Mouse (Mus musculus) liver, adult (tissue): Measurements from ENCODE around the gene Carnmt1.

ENCODE experiments used
- GATA4 ChIP-seq: IDR thresholded peaks from 2 replicates; pipeline ENCODE4 v1.6.1; 2014; ENCODE audit warnings: mild to moderate bottlenecking, low read length; ENCODE audit not compliant: insufficient replicate concordance

Gene Carnmt1

DNA sequence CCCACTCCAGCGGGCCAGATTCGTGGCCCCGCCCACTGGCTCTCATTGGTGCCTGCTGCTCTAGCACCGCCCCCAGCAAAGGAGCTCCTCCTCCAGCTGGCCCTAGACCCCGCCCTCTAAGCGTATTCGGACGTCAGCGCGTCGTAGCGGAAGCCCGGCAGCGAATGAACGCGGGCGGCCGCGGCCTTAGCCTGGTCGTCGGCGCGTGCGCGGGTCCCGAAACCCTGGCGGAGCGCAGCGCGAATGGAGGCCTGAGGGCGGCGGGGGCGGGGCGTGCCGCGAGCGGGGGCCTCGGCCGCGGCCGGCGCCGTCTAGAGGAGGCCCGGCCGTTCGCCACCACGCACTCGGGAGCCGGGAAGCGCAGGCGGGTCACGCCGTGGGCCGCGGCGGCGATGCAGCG, at the start of gene Carnmt1:
Carnmt1 (plus strand) TSS at position 157 of the 400 bp plus-strand sequence.
- TF ChIP-seq GATA4: no peak

DNA sequence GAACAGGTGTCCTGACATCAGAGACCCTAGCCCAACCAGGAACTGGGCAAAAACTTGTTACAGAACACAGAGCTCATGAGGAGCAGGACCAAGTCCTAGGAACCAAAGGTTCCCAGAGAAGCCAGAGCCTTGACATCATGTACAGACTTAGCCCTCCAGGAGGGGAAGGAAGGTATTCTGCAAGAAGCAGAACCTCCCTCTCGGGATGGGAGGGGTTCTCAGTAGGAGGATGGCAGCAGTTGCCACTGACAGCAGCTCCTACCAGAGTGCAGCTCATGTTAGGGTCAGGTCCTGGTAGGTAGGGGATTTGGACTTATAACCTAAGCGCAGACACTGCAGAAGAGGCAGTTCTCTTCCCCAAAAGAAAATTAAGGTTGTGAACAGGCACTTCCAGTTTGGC, 46.7 kb upstream of the Carnmt1 start:
- TF ChIP-seq GATA4: no peak

DNA sequence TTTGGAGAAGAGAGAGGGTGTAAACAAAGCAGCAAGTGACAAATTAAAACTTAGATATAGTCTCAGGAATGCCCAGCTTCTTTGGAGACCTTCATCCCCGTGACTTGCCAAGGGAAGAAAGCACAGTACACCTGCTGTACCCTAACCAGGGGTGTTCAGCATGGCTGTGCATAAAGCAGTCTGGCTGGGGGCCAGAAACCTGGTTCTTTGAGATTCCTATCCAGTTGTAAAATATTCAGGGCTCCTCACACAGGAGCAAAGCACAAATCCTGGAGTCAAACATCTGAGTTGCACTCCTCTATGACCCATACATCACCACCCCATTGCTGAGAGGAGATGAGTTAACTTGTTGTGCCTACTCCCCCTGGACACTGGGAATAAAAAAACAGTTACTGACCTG, 41.0 kb upstream of the Carnmt1 start:
- no peak for TF ChIP-seq GATA4

DNA sequence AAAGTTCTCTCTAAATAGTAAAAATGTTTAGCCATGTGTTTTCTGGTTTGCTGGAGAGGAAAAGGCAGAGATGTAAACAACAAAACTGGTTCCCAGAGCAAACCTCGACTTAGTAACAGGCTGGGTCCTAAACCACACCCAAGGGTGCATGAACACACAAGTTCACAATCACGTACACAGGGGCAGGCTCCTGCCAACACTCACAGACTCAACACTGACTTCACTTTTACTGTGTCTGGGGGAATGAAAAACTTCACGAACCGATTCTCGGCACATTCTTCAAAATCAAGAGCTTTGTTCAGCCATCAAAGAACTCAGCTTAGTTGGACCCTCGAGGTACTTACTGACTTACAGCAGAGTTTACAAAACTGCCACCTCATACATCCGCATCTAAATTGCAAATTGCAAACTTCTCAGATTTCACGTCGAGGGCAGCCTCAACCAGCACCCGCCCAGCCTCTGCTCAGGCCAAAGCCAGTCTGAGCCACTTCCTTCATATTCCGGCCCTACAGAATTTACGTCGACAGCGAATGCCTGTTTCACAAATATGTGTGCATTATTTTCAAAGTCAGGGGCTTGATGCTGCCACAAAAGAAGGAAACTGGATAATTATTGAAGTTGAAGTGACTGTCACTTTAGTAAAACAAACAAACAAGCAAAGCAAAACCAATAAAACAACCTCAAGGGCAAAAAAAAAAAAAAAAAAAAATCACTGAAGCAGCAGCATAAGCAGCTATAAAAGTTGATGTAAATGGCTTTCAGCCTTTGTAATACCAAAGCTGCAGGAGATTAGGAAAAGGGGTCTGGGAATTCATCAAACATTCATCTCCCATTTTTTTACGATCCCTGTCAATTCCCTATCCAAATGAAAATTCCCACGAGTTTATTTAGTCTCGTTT, 40.1 kb upstream of the Carnmt1 start:
- TF ChIP-seq GATA4: no peak

DNA sequence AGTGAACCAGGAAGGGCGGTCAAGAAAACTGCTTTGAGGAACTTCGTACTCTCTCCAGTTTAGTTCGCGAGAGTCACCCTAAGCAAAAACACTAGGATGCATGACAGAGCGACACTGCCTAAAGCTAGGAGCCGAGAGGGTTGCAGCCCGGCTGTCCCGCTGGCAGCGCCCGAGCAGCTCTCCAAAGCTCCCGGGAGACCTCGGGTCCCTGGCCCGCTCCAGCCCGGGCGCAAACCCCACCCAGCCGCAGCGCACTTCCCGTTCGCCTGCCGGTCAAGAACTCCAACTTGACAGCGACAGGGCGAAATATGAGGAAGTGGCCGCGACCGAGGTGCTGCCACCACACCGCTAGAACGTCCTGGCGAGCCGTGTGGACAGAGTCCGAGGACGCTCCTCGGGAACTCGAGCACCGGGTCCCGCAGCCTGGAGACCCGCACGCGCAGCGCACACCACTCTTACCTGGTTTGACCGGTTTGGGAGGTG, 39.4 kb upstream of the Carnmt1 start:
- TF ChIP-seq GATA4: no peak

DNA sequence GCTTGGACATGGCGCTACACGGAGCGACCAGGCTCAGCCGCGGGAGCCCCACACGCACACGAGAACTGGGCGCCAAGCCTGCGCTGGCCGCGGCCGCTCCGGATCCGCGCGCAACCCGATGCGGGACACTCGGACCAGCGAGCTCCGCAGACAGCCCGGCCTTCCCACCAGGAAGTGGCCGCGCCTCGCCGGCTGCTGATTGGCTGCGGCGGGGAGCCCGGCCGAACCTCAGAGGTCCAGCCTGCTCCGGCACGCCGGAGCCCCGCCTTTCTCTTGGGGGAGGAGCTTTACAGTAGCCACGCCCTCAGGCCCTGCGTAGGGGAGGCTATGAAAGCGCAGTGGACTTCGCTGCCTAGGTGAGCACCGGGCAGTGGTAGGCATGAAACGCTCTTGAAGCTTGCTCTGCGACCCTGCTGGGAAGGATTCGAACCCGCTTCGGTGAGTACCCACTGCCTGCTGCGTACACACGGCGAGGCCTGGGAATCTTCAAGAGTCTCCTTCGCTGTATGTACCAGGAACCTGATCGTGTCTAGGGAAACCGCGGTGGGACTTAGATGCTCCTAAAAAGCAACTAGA, 38.8 kb upstream of the Carnmt1 start, which contains the start of the genes Ostf1 and Nmrk1:
Ostf1 (minus strand) TSS at position 180 of the 576 bp plus-strand sequence.
Nmrk1 (plus strand) TSS at position 307 of the 576 bp plus-strand sequence.
- no peak; the same call in 1 of the 2 replicates for TF ChIP-seq GATA4

DNA sequence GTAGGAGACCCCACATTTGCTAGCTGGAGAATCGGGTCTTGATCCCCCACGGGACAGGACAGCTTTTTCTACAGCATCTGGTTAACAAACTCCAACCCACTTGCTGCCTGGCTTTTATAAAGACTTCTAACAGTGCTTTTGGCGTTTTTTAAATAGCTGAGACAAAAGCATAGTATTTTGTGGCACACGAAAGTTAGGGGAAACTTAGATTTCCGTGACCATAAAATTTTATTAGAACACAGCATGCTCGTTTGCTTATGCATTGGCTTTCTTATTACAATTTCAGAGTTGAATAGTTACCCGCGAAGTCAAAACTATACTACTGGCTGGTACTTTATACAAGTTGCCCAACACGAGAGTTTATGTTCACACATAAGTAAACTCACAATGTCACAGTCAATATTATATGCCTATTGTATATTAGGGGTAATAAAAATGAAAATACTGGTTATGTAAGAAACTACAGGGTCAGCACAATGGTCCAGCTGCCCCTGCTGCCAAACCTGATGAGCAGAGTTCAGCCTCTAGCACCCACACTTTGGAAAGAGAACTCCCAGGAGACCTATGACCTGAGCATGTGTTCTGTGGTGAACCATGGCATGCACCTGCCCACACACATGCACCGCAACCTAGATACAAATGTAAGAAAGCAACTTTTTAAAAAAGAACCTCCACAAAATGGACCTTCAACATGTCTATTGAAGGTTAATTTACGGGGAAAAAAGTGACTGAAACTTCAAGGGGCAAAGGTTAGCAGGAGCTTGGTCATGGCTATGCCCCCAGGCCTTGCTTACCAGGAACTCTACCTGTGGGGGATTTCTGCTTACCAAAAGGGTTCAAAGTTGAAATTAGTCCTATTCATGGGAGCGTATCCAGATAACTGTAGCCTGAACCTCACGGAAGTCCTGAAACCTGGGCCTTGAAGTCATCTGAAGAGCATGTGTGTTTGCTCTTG, 38.1 kb upstream of the Carnmt1 start:
- TF ChIP-seq GATA4: no peak

DNA sequence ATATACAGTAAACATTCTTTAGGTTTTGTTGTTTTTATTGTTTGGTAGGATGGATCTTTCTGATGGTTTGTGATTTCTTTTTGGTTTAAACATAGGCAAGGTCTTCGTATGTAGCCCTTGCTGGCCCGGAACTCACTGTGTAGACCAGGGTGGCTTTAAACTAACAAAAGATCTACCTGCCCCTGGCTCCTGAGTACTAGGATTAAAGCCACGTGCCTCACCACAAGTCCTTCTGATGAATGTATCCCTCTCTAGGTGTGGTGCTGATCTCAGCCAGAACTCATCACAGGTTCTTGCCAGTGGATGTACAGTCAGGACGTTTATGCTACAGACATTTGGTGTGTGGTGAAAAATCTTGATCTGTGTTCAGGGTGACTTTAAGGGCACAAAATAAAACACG, 32.6 kb upstream of the Carnmt1 start:
- TF ChIP-seq GATA4: no peak

DNA sequence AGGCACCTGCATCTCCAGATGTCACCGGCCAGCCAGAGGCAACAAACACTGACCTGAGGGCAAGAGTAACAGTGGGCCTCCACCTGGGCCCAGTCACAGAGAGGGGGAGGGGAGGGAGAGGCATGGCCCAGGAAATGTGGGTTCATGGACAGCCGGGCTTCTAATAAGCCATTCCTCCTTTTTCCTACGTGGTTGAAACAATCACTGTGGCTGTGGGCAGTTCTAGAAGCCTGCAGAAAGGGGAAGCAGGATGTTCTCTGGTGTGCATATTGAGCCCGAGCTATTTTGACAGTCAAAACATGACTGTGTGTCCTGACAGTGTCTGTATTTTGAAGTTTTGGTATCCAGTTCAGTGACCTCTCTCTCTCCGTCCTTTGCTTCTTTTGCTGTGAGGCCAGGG, 31.6 kb upstream of the Carnmt1 start:
- TF ChIP-seq GATA4: no peak

DNA sequence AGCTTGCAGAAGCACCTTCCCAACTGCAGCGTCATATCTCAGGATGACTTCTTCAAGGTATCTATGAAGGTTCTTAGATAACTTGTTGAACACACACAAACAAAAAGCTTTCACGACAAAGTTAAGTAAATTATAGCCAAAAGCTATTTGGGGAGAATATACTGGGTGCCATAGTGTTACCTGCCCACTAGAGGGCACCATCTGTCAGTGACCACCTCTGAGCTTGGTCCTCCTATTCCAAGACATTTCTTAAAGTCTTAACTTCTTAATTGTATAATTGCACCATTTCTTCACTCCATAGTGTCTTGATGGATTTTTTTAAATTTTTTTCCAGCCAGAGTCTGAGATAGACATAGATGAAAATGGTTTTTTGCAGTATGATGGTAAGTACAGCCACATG, 31.0 kb upstream of the Carnmt1 start:
- TF ChIP-seq GATA4: no peak

DNA sequence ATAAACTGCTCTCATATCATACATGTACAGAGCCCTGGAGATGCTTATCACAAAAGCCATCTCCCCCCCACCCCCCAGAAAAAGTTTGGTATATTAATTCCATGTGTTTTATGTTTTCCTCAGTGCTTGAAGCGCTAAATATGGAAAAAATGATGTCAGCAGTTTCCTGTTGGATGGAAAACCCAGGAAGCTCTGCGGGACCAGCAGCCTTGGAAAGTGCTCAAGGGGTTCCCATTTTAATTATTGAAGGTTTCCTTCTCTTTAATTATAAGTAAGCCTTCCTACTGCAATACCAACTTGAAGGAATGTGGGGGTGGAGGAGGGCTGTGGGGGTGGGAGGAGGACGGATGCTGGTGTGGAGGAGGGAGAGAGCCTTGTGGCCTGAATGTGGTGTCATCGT, 29.6 kb upstream of the Carnmt1 start:
- TF ChIP-seq GATA4: no peak

DNA sequence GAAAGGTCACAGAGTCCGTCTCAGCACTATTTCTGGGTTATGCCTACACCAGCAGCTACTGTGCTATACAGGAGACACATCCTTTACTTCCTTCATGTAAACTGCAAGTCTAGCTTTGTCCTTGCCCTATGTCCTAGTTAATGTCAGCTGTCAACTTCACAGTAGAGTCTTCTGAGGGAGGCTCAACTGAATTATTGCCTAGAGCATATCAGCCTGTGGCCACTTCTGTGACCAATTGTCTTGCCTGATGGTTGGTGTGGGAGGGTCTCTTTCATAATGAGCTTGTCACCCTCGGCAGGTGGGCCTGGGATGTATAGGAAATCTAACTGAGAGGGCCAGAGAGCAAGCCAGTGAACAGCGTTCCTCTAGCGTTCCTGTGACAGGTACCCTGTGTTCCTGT, 27.2 kb upstream of the Carnmt1 start:
- TF ChIP-seq GATA4: no peak

DNA sequence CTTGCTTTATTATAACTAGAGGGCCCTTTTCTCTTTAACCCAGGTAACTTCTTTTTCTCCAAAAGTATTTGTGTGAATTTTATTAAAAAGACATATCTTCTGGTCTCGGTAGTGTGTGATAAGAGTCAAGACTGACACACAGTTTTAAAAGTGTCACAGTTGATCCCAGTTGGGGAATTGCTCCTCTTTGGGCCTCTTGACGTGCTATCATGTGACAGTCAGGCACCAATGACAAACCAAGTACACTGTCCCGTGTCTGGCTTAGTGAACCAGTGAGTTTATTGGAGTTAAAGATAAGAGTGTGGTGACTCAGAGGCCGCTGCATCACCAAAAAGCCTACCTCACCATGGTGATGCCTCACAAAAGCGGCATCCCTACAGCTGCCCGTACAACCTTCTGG, 26.5 kb upstream of the Carnmt1 start:
- no peak for TF ChIP-seq GATA4

DNA sequence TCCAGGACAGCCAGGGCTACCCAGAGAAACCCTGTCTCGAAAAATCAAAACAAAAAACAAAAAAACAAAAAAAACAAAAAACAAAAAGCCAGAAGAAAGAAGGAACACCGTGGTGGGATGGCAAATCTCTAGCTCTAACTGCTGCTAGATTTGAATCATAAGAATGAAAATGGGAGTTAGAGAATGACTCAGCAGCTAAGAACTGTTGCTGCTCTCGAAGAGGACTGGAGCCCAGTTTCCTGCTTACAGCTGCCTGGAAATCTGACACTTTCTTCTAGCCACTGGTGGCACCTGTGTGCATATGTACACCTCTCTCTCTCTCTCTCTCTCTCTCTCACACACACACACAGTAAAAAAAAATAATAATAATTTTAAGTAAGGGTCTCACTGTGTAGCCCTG, 24.2 kb upstream of the Carnmt1 start:
- TF ChIP-seq GATA4: no peak

DNA sequence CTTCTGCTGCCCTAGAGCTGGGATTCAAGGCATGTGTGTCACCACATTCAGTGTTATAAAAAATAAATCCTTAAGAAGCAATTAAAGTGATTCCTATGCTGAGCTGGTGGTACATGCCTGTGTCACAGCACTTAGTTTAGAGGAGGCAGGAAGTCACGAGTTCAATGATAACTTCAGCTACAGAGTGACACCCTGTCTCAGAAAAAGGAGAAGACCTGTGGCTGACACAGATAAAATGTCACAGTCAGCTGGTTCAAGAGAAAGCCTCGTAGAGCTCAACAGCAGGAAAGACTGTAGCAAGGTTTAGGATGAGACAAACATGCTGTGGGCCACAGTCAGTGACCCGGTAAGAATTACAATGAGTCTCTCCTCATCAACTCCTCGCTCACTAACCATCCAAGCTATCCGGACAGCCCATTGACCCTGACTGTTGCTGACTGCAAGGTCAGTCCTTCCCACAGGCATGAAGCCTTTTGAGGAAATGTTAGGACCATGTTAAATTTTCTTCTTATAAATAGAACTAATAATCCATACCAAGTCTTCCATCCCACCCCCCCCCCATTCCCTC, 23.6 kb upstream of the Carnmt1 start:
- no peak for TF ChIP-seq GATA4
